Mouse (Mus musculus) kidney, adult 2 months (tissue): ENCODE measurements at regions not wholly inside any gene's neighbourhood (a gene's known extent, or its start where the extent isn't known, plus 50 kb on each side); places are given as distances from the start of the nearest gene placed in this dataset.

Experiments used
- CTCF ChIP-seq: fragments of 200-500 bp; conservative IDR thresholded peaks from 2 replicates; pipeline ENCODE4 v1.5.1; 2011; ENCODE audit warnings: low read depth, mild to moderate bottlenecking, control low read depth, low read length, moderate library complexity, mixed read lengths; ENCODE audit not compliant: insufficient read depth, insufficient read length
- POLR2A ChIP-seq: fragments of 200-500 bp; IDR thresholded peaks from one replicate; pipeline ENCODE4 v1.6.1; 2011; ENCODE audit warnings: low read depth, low read length, control low read depth

GRCm38 (mm10) chr1:77592649-77593048 lies 77.8 kb upstream of the Epha4 start:
- TF ChIP-seq POLR2A (no peak), CTCF (no peak)
